Mouse (Mus musculus) MEL (cell line): ENCODE measurements at regions not wholly inside any gene's neighbourhood (a gene's known extent, or its start where the extent isn't known, plus 50 kb on each side); places are given as distances from the start of the nearest gene placed in this dataset.

ENCODE experiments used
- CTCF ChIP-seq, 3 experiments: IDR thresholded peaks in 2 of 3; conservative IDR thresholded peaks in 1 of 3; 2 replicates each; pipeline ENCODE4 v1.5.1; 2011 to 2012; ENCODE audit warnings: low read length in 3 of 3, low read depth in 2 of 3, mild to moderate bottlenecking in 2 of 3, improper control_type of control experiment in 1 of 3, inconsistent platforms in 1 of 3, mixed read lengths in 1 of 3, moderate library complexity in 1 of 3; ENCODE audit not compliant: control insufficient read depth in 1 of 3, insufficient read depth in 1 of 3, poor library complexity in 1 of 3, severe bottlenecking in 1 of 3
- HCFC1 ChIP-seq: IDR thresholded peaks from 2 replicates; pipeline ENCODE4 v1.6.1; 2012; ENCODE audit warnings: low read depth, mild to moderate bottlenecking, inconsistent platforms, low read length, improper control_type of control experiment, moderate library complexity
- MAX ChIP-seq: IDR thresholded peaks from 2 replicates; pipeline ENCODE4 v1.6.1; 2011; ENCODE audit warnings: low read length, improper control_type of control experiment
- MAZ ChIP-seq: IDR thresholded peaks from 2 replicates; pipeline ENCODE4 v1.6.1; 2012; ENCODE audit warnings: low read depth, mild to moderate bottlenecking, inconsistent platforms, low read length, improper control_type of control experiment
- POLR2A ChIP-seq, 2 experiments: IDR thresholded peaks; 2 replicates each; pipeline ENCODE4 v1.6.1; 2011 to 2012; ENCODE audit warnings: low read length in 2 of 2, mild to moderate bottlenecking in 2 of 2, control low read depth in 1 of 2, improper control_type of control experiment in 1 of 2, low read depth in 1 of 2, moderate library complexity in 1 of 2; ENCODE audit not compliant: control insufficient read depth in 1 of 2, insufficient read depth in 1 of 2, poor library complexity in 1 of 2
- TCF12 ChIP-seq: IDR thresholded peaks from 2 replicates; pipeline ENCODE4 v1.6.1; 2014; ENCODE audit warnings: low read depth, mild to moderate bottlenecking, inconsistent platforms, low read length, improper control_type of control experiment, moderate library complexity
- USF1 ChIP-seq: IDR thresholded peaks from 2 replicates; pipeline ENCODE4 v1.6.1; 2014; ENCODE audit warnings: low read depth, mild to moderate bottlenecking, inconsistent platforms, low read length, improper control_type of control experiment, moderate library complexity

- TF ChIP-seq MAX (no peak), HCFC1 (no peak), TCF12 (no peak), USF1 (no peak), CTCF (IDR thresholded peaks at IDR 0.05 in 2 of 3, conservative IDR thresholded peaks at IDR 0.05 in 1 of 3; ENCODE audit: control insufficient read depth in 1 of 3, insufficient read depth in 1 of 3, low read depth in 2 of 3, low read length in 3 of 3, poor library complexity in 1 of 3, severe bottlenecking in 1 of 3) (no peak), POLR2A (IDR thresholded peaks at IDR 0.05; ENCODE audit: control insufficient read depth in 1 of 2, insufficient read depth in 1 of 2, low read depth in 1 of 2, low read length in 2 of 2, poor library complexity in 1 of 2) (no peak), MAZ (no peak)
These were observed 54.9 kb upstream of the Nfe2l2 start for GRCm38 (mm10) chr2:75759196-75759885.
